Mouse (Mus musculus): ENCODE results near the gene Cyp46a1. TPM values are rescaled to one million over a fixed set of nuclear protein-coding genes. Genes with fewer than 3 reads are reported as not detected.

The Cyp46a1 gene
- total RNA-seq, 2 experiments from 2014 or later = 0.26 TPM; not detected in 1

DNA sequence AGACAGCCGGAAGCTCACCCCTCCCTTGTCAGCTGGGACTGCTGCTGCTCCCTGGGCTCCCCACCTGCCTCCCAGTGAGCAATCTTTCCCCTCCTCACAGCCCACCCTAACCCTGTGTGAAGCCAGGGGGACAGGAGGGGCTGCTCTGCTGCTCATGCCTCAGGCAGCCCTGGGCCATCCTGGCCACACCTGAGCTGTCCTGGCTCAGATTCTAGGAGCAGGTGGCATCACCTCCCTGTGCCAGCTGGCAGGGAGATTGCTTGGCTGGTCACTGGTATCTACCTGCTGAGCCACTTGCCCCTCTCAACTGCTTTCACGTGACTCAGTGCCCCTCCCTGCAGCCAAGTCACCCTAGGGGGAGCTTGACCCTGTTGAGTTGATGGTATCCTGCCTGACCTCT is 20.1 kb downstream of the Cyp46a1 start:
- DNase-seq = no peak
- intact Hi-C loops (cut with DNase I) = no loop called here

DNA sequence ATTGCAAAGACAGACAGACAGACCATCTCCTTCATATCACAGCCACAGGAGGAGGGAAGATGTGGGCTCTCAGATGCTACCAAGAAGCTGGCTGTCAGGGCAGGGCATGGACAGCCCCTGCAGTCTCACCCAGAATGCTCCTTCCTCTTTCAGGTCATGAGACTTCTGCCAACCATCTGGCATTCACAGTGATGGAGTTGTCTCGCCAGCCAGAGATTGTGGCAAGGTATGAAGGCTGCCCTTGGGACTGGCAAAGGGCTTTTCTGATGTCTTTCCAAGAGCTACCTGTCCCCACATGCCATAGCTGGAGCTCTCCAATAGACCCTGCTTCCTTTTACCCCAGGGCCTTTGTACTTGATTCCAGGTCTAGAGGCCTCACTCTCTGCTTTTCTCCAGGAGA is 21.1 kb downstream of the Cyp46a1 start:
- DNase-seq = no peak
- intact Hi-C loops (cut with DNase I) = no loop called here

DNA sequence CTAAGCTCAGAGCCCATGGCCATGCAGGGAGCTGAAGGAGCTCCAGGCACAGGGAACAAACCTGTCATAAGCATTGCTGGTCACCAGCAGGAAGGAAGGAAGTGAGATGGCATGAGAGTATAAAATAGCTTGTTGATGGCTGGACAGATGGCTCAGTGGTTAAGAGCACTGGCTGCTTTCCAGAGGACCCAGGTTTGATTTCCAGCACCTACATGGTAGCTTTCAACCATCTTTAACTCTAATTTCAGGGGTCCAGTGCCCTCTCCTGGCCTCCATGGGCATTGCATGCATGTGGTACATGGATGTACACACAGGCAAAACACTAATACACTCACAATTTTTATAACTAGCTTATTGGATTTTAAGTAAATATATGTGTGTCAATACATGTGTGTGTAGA is 21.8 kb downstream of the Cyp46a1 start:
- no peak for DNase-seq
- intact Hi-C loops (cut with DNase I) = no loop called here

DNA sequence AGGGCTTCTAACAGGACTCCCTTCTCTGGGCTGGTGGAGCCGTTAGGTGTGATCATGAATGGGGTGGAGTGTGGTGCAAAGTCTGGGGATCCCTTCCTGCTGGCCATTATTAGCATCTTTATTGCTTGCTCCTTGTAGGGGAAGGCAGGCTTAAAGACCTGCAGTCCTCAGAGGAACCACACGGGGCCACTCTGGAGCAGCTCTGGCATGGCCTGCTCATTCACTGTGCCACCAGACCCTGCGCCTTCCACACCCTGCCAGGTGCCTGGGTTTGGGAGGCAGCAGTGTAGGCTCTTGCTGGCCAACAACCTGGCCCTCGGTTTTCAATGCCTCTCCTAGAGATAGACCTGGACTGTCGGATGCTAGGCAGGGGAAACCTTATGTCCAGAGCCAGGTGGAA is 29.6 kb downstream of the Cyp46a1 start:
- peak; percentile 79 to 84 for DNase-seq
- intact Hi-C loops (cut with DNase I) = loop anchor here (2.0 kb wide), 2 partner anchors 59 to 131 kb away; no protein-coding TSS in a partner anchor

DNA sequence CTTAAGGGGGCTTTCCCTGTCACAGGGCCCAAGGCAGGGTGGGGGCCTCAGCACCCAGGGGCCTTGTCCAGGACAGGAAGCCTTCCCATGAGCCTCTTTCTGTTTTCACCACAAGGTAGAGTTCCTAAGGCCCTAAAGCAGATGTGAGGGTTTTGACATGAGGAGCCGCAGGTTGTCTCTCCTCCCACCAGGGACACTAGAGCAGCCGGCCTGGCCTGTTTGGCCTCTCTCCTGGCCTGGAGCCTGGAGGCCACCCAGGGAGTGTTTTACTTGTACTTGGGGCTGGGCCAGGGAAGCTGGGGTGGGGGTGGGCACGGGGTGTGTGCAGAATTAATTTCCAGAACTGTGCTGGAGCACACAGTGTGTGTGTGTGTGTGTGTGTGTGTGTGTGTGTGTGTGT is 31.2 kb downstream of the Cyp46a1 start:
- intact Hi-C loops (cut with DNase I) = loop anchor here (2.0 kb wide), 1 partner anchor 57 kb away; no protein-coding TSS in a partner anchor
- DNase-seq = peak; percentile 49 to 69

DNA sequence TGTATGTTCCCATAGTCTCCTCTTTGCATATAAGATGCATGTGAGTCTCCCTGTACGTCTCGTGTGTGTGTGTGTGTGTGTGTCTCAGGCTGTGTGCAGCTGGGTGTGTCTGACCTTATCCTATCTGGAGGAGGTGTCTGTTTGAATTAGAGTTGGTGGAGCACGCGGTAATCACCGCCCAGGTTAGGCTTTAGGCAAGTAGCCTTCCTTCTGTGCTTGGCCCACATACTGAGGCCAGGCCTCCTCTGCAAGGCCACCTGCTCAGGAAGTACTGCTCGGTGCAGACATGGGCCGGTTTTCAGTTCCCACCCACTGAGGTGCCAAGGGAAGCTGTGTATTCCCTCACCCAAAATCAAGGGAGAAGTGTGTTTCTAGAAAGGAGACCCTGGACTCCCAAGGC is 31.7 kb downstream of the Cyp46a1 start:
- intact Hi-C loops (cut with DNase I) = loop anchor here (2.0 kb wide), 1 partner anchor 57 kb away; no protein-coding TSS in a partner anchor
- no peak for DNase-seq

DNA sequence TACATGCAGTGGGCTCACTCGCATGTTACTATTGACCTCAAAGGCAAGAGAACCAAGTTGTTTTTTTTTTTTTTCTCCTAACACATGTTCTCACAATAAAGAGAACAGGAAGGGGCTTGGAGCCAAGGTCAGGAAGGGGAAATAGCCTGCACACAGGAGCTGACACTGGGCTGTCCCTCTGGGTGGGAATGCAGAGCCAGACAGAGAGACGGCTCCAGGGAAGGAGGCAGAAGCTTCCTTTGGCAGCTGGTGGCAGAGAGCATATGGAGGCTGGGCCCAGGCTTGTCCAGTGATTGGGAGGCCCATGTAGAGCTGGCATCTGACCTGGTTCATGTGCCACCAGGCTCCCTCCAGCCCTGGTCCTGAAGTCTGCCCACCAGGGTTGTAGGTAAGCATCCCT is 33.7 kb downstream of the Cyp46a1 start:
- intact Hi-C loops (cut with DNase I) = no loop called here
- no peak for DNase-seq

DNA sequence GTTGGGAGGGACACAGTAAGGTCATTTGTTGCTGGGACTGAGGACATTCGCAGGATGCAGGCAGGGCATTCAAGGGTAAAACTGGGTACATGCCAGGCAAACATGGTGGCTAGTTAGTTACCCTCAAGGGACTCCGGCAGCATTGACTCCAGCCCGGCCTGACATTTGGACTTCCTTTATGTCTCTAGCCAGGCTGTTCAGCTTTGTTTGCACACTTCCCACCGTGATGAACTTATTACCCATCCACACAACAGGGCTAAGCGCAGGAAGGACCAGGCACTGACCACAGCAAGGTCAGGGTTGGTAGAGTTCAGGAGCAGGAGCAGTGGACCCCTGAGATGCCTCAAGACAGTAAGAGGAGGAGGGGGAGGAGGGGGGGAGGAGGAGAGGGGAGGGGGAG is 34.7 kb downstream of the Cyp46a1 start:
- no peak for DNase-seq
- intact Hi-C loops (cut with DNase I) = no loop called here

DNA sequence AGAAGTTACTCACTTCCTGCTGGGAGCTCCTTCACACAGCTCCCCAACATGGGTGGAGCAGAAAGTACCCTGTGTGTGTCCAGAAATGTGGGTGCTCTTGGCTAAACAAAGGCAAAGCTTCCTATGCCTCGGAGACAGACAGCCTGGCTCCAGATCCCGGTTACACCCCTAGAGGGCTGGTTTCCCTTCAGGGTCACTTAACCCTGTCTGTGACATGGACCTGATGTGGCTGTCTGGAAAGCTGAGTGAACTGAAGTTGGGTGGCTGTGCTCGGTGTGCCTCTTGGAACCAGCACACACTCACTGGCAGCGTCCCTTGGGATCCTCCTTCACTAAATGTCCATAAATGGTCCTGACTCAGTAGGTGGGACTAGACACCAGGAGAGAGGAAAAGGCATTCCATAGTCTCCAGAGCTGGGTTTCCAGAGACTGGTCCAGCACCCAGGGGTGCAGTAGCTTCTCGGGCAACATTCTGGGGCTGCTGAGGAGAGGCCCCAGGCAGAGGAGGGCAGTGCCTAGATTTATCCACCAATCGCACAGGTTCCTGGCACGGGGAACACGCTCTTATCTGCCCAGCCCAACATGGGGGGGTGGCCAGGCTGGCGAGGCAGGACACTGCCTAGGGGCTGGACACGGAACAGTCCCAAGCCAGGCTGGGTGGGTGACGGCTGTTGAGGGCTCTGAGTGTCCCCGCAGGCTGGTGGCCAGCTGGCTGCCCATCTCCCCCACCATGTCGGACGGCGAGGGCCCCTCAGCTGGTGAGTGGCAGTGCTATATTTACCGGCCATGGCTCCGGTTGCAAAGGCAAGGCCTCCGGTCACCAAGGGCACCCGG is 36.6 kb downstream of the Cyp46a1 start, which contains the start of gene Eml1:
Gene Eml1 (plus strand): TSS at position 362 of the 833 bp plus-strand sequence.
- intact Hi-C loops (cut with DNase I) = no loop called here
- peak; percentile 34 to 58 for DNase-seq

DNA sequence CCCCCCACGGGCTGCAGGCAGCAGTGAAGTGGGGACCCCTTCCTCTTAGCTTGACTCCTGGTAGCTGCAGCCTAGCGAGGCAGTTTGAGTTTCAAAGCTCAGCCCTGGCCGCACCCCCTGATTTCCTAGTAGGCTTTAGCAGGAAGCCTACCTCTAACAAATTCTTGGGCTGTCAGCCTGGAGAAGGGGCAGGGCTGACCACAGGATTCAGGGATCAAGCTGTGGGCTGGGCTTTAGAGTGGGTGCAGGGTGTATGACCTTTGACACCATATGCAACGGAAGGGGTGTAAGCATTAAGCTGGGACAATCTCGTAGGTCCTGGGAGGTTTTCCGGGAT is 37.2 kb downstream of the Cyp46a1 start:
- no peak for DNase-seq
- intact Hi-C loops (cut with DNase I) = no loop called here

DNA sequence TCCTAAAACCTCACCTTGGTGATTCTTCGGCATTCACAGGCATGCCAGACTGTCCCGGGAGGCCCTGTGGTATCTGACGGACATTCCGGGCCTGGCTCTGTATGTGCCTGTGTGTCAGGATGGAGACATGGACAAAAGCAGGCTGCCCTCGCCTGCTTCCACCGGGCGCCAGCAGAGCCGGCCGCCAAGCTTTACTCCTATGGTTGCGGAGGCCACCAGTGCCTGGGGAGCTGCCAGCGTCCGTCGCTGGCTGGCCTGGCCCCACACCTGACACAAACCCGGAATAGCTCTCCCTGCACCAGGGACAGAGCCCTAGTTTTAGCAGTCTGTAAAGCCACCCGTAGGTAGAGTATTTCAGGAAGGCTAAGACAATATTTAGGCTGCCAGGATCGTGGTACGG is 38.1 kb downstream of the Cyp46a1 start:
- DNase-seq = peak; percentile 53
- intact Hi-C loops (cut with DNase I) = loop anchor here (2.0 kb wide), 1 partner anchor 15 kb away; no protein-coding TSS in a partner anchor

DNA sequence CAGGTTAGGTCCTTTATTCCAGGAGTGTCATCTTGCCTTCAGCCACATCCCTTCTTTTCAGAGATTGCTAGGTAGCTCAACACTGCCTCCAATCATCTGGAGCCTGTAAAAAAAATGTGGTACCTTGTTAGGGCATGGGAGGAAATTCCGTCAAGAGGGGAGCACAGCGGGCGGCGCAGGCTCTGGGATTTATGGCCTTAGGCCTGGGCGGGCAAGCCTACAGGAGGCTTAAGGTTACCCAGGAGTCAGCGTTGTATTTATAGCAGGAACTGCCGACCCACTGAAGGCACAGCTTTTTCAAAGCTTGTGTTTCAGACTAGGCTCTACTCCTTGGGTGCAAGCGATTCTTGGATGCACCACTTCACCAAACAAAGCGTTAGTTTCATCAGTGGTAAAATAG is 39.4 kb downstream of the Cyp46a1 start:
- intact Hi-C loops (cut with DNase I) = loop anchor here (2.0 kb wide), 1 partner anchor 13 kb away; no protein-coding TSS in a partner anchor
- DNase-seq = no peak

DNA sequence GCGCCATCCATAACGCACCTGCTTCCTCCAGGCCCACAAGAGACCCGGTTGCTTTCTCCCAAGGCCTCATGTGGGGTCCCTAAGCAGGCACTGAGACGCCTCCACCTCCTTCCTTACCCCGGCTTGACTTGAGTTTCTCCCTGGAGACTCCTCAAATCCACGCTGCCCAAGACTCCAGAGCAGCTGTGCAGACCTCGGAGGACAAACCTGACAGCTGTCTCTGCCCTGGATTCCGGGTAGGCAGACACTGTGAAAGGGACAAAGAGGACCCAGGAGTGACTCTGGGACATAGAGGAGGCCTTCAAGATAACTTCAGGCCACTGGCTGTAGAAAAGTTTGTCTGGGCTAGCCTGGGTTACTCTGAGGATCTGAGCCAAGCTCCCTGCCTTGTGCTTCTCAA is 40.5 kb downstream of the Cyp46a1 start:
- no peak for DNase-seq
- intact Hi-C loops (cut with DNase I) = no loop called here

DNA sequence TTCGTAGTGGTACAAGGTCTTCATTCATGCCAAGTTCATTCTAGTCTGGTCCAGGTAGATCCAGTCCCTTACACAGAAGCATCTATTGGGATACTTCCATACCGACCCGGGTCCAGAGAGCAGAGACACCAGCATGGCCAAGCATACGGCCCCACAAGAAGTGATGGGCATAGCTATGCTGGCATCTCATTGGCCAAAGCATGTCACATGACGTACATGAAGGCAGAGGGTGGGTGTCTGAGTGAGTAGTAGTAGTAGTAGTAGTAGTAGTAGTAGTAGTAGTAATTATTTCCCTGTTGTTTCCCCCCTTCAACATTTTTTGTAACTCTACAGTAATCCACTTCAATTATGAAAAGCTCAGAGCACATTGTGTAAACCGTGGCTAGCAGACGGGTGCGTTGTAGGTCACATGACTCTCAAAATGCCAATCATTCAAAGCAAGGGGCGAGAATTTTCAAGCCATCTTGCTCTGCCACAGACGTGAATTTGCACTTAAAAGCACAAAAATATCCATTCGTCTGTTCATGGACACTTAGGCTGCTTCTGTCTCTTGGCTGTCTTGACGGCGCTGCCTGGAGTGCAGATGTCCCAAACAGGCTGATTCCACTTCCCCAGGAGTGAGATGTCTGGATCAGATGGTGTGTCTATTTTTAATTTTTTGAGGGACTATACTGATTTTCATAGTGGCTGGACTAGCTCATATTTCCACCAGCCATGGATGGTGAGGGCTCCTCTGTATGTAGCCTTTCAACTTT is 44.4 kb downstream of the Cyp46a1 start:
- intact Hi-C loops (cut with DNase I) = no loop called here
- no peak for DNase-seq

DNA sequence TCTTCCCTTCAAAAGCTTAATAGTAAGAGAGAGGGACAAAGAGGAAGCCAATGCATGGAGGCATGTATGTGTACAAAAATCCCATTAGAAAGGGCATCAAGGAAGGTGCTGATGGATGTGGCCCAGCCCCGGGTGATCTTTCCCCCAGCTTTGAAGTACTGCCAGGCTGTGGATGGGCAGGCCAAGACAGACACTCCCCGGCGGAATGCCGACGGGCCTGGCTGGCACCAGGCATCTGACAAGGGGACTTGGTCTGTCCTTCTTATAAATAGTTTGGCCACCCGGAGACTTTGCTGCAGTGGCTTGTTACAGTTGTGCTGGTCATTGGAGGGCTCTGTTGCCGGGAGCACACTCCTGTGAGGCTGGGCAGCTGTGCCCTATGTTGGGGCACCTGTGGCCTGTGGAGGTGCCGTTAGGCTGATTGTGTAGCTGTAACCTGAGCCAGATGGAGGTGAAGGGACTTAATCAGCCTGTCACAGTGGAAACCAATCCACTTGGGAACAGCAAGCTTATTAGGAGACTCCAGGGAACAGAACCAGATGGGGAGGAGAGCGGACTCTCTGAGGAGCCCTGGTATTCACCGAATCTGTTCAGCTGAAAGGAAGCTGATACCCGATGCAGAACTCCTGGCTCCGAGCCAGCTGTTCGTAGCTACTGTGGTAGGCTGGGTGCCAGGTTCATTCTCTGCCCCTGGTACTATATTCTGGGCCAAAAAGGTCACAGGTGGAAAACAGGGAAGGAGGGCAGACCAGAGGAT is 52.5 kb downstream of the Cyp46a1 start:
- intact Hi-C loops (cut with DNase I) = loop anchor here (2.0 kb wide), 1 partner anchor 14 kb away; no protein-coding TSS in a partner anchor

DNA sequence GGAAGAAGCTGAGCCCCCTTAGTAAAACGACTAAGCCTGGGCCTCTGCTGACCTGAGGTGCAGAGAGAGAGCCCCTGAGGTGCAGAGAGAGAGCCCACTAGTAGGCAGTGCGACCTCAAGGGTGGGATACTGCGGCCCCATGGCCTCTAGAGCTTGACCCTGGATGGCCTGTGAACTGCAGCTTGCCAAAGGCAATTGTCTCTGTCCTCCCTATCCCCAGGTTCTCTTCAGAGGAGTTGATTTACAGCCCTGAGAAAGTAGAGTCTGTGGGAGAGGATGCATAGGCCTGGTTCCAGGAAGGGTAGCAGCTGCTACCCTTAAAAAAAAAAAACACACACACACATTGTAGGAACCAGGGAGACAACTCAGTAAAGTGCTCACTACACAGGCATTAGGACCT is 55.5 kb downstream of the Cyp46a1 start:
- DNase-seq = no peak
- intact Hi-C loops (cut with DNase I) = no loop called here

More for the DNA sequence above, 52.5 kb downstream of the Cyp46a1 start:
- peak in 1 of 2 experiments; percentile 63 for DNase-seq

DNA sequence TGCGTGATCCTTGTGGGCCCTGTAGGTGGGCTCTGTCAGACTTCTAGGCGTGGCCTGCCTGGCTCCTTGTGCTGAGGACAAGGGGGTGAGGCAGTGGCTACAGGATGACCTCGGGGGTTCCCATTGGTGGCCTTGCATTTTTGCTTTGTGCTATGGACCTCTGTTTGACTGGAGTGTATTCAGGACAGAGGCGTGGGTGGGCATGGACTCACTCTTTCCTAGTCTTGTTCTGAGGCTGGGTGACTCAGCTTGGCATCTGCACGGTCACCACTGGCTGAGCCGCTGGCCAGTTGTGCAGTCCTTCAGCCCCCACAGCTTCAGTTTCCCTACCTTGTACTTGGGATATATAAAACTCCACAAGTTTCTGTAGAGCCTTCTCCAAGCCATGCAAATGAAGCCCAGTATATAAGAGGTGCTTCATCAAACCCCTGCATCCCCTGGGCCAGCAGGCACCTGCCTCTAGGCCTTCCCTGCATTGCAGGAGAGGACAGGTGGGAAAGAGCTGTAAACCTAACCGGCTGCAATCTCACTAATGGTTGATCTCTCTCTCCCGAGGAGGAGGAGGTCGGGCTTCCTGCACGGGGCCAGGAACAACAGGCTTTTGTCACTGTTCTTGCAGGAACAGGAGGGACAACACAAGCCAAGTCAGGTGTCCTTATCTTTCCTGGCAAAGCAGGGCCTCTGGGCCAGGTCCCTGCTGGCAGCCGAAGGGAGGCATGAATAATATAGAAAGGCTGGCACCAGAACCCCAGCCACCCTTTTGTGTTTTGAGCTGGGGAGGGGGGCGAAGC is 58.3 kb downstream of the Cyp46a1 start:
- intact Hi-C loops (cut with DNase I) = no loop called here
- DNase-seq = no peak

DNA sequence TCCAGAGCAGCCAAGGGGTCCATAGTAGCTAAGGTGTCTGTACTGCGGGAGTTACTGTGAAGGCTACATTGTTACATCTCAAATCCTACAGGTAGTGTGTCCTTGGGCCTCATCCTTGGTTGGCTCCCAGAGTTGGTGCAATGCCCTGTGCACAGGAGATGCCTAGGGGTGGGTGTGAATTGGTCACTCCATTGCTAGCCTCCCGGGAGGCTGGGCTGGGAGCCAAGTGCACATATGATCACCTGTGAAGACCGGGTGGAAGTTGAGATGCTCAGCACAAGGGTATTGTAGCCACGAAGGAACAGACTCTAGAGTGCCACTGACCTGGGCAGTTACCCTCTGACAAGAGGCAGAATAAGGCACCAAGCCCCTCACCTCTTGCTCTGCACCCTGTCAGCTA is 58.9 kb downstream of the Cyp46a1 start:
- DNase-seq = no peak
- intact Hi-C loops (cut with DNase I) = no loop called here

DNA sequence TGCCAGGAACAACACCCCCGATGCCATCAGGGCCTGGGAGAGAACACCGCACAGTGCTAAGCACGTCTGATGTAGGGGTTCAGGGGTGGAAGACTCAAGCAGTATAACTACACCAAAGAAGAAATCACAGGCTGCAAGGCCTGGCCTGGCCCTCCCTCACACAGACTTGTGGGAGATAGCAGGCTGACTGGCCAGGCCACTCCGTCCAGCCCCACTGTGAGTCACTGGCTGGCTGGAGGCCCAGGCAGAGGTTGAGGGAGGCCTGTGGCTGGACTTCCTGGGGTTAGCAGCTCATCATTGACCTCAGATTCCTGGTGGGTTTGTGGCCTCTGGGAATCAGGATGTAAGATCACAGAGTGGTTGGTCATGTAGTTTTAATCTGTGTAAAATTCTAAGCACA is 59.5 kb downstream of the Cyp46a1 start:
- intact Hi-C loops (cut with DNase I) = no loop called here
- peak; percentile 86 to 92 for DNase-seq

All from gastrocnemius, postnatal 36 days (tissue).